Mouse (Mus musculus) mesoderm, embryonic 11.5 days (tissue): ENCODE results near the gene Tnik.

ENCODE experiments used
- DNase-seq: peaks from one replicate; pipeline ENCODE4 v3.0.0-alpha.2; 2012; ENCODE audit warnings: low read depth, low spot score

Tnik gene

GRCm38 (mm10) chr3:28542941-28543340, 279.9 kb downstream of the Tnik start:
- DNase-seq = no peak

DNA sequence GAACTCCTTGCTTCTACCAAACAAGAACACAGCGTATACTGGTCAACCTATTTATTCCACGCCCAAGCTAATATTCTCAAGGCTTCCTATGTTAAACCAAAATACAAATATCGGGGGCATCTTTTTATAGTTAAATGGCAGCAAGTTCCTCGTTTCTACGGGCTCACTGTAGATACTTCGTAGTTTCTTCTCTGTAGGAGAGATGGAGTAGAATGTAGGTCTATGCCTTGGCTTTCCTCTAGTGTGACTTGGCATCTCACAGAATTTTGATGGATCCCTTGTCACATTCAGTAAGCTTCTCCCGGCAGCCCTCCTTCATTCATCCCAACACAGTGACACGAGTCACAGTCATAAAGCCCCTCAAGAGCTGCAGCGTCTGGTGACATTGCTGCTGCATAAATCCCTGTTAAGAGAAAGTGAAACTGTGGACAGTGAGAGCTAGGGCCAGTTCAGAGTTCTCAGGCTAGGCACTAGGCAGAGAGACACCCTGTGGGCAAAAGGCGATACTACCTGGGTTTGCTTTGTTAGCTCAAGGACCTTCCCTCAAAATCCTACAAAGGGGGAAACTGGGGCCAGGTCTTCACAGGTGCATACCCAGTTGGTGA, 280.5 kb downstream of the Tnik start:
- DNase-seq = no peak

DNA sequence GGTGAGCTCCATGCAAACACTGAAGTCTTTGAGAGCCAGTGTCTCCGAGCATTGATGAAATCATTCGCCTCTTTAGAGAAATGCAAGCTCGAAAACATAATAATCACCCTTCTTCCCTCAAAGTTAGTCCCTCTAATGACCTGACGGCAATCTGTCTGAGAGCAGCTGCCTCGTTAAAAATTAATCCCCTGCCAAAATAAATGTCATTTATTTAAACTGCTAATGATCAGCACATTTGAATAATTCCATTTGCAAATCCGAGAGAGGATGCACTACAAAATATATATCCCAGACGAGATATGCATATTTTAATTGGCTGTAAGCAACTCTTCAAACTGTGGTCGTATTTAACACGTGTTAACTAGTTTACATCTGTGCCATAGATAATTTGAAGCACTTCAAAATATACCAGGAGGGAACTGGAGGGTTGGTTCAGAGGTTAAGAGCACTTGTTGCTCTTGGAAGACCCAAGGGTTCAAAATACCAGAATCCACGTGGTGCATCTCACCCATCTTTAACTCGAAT, 281.4 kb downstream of the Tnik start:
- DNase-seq = no peak

DNA sequence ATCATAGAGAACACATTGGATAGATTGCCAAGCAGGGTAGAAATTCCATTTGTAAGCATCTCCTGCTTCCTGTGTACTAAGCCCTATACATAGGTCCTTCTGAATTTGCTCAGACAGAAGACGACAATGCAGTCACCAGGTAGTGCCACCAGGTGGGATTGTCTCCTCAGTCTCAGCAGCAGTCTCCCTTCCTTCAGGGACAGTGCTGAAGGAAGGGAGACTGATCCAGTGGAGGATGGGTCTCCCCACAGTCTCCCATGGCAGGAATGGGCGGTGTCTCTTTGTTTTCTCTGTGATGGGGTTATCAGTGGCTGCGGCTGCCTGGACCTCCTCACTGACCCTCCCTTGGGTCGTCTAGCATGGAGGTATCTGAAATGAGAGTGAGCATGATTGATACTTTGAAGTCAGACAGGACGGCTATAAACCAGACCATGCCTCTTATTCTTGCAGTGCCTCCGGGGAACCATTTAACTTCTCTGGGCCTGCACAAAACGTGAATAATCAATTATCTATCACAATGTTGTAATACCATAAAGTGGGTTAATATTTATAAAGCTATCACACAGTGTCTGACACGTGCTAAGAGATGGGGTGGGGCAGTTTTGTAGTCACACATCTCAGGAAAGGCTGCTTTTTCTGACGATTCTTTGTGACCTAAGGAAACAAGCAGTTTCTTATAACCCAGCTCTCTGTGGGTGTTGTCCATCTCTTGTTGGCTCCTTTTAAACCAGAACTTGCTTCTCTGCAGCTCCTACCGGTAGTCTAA, 285.1 kb downstream of the Tnik start:
- no peak for DNase-seq

DNA sequence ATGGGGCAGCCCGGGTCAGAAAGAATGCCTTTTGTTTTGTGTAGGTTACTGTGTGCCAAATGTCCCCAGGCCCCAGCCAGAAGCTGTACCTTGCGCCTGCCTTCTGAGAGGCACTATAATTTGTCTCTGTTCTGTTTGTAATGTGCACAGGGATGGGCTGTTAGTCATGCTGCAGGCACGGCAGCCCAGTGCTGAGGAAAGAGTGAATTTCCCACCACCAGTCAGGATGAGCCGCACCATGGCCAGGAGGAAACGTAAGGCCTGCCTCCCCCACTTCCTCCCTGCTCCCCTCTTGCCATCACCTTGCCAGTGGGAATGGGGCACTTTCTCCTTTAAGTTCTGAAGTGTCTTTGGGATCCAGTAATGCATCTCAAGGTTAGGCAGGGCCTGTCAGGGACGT, 286.4 kb downstream of the Tnik start:
- no peak for DNase-seq

DNA sequence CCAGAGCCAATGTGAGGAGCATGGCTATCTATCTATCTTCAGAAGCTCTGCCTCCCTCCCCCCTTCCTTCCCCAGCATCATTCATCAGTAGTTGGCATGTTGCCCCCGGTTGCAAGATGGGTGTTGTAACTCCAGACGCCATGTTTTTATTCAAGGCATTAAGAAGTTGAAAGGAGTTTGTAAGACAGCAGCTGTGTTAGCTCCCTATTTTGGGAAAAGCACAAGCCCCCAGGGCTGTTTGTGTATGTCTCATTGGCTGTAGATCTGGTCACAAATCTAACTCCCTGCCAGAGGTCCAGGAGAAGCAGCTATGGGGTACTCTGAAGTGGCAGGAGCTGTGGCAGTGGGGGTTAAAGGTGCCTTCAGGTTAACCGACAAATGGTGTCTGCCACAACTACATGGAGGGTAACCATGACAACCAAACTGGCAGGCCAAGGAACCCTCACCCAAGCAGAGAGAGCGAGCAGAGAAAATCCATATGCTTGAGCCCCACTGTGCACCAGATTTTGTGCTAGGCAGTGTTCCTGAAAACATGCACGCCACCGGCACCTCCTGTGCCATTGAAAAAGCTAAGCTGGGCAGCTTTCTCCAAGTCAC, 287.6 kb downstream of the Tnik start:
- DNase-seq = peak; percentile 26

DNA sequence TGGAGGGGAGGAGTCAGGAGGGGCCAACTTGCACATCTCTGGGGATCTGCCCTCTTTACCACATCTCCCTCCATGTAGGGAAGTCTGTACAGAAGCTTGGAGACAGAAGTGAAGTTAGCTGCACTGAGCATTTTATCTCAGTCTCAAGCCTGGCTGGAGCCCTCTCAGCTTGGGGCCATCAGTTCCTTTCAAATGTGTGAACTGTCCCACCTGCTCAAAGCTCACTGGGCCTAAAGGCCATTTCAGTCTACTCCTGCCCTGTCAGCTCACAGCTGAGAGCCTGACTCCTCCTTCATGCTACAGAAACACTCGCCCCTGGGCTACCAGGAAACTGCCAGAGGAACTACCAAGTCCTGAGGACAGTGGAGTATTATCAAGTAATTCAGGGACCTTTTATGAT, 288.7 kb downstream of the Tnik start:
- no peak for DNase-seq

GRCm38 (mm10) chr3:28554934-28555333, 291.9 kb downstream of the Tnik start:
- DNase-seq = no peak

DNA sequence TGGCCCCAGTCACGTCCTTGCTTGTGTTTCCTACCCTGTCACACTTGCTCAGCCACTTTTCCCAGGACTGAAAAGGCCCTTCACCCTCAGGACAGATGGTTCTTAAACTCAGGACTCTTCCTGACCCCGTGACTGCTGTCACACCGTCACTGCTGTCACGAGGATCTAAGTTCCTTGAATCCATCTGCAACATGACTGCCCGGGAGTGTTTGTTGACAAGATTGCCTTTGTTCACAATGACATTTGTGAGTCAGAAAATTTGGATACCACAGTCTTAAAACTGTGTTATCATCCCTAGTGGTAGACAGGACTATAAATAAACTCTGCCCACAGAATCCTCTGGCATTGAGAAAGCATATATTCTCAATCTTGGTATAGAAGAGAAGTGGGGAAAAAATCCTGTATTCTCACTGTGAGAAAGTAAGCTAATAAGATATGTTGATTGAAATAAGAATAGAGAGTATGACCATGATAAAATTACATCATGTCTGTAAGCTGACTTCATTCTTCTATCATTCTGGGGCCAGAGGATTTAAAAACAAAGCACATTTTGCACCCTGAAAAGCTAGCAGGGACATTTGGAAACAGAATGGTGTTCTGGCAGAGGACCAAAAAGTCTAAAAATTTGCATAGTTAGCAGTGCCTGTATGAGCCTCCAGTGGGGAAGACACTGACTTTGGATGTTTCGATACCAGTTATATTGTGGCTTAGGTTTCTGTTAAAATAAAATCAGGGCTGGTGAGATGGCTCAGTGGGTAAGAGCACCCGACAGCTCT, 293.0 kb downstream of the Tnik start:
- no peak for DNase-seq

GRCm38 (mm10) chr3:28558328-28558871, 295.4 kb downstream of the Tnik start:
- no peak for DNase-seq

DNA sequence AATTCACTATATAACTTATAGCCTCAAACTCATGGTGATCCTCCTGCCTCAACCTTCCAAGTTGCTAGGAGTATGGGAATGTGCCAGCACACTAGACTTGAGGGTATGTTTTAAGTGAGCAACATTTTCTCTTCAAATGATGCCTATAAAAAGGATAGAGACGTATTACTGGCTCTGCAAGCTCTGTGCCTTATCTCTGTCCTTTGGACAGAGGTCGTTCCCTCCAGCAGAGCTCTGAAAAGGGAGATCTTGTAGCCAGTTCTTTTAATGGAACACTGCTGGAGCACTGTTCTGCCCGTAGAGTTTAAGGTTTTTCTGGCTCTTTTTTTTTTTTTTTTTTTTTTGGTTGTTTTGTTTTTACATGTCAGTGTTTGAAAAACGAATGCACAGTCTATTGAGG, 298.4 kb downstream of the Tnik start:
- no peak for DNase-seq

- DNase-seq = peak; percentile 55
Measured at GRCm38 (mm10) chr3:28562612-28563332, 299.8 kb downstream of the Tnik start.

DNA sequence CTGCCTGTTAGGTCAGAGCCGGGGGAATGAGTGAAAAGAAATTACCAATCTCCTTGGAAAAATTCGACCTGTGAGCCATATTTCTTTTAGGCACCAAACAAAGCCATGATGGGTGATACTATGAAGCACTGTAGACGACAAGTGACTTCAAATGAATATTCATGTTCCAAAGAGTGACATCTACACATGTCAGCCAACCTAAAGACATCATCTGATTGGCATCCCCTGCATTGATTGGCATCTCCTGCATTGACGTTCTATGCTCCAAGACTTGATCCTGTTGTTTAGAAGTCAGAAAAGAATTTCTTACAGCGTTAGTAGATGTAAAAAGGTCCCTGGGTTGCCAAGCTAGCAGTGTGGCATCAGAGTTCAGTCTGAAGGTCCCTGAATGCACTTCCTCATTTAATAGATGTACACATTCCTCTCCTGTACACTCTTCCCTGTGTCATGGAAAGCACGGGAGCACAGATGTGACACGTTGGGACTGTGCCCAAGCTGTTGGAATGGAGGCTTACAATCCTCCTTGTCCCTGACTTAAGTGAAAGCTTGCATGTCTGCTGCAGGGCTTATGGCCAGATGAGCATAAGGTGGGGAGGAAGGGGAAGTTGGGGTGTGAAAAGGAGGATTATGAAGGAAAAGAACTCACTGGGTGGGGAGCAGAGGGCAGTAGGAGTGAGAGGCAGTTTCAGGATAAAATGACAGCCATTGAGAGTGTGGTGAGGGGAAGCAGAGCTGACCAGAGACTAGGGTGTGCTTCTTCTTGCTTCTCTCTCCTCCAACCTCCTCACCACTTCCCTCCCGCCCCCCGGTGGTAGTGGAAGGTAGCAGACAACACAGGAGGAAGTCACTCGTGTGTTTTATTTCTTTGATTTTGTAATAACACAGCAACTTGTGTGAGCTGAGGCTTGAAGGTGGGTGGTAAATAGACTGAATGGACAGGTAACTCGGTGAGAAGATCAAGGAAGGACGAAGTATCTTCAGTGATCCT, 301.6 kb downstream of the Tnik start:
- no peak for DNase-seq

DNA sequence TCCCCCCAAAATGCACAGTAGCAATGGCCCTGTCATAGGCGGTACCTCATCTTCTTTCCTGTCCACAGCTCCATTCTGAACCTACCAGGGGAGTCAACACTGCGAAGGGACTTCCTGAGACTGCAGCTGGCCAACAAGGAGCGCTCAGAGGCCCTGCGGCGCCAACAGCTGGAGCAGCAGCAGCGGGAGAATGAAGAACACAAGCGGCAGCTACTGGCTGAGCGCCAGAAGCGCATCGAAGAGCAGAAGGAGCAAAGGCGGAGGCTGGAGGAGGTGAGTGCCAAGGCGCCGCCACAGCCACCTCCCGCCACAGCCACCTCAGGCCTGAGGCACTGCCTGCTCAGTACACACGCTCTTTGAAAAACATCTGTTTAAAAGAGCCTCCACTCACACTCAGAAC, 314.3 kb downstream of the Tnik start:
- peak; percentile 20 for DNase-seq

DNA sequence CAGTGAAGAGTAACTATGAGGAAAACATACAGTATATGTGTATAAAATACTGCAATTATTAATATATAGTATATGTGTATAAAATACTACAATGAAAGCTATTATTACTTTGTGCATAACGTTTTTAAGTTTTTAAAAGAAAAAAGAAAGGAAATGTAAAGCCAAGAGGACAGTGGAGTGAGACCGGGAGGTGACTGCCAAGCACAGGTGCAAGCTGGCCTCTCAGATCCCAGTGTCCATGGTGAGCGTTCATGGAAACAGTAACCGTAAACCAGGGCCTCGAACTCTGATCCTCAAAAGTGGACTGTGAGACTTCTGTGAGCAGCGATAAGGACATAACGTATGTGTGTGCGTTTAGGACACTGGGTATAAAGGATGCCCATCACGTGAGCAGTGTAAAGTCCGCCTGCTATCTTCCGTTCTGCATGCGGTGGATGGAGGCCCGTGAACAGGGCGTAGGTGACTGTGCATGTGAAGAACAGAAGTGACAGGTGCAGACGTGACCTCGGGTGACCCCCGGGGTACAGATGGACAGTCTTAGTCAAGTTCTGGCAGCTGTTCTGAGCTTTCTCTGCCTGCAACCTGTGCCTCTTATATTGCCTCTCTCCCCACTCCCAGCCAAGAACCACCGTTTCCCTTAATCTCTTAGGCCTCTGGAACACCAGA, 316.1 kb downstream of the Tnik start:
- peak; percentile 20 for DNase-seq

DNA sequence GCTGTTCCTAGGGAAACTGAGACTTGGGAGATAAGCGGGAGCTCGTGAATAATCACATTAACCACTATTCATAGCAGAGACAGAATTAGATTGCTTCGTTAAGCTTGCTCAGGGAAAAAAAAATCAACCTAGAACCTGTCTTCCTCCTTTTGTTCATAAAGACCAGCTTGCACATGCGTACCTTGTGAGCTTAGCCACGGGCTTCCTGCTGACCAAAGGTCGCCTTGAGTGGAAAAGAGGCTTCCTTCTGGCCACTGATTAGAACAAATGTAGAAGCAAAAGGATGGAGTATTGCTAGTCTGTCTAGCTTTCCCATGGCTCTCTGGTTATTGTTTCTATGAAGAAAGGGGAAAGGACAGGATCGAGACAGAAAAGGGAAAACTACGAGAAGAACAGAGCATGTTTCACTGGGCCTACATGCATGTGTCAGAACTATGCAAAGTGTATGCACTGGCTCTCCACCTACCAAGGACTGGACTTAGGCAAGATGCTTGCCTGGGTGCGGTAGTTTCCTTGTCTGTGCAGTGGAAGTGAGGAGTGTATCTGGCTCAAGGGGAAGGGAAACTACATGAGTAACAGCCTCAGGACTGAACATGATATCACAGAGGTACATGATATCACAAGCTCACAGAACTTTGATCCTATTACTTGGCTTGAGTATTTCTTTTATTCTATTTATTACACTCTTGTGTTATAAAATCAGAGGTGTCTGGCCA, 322.9 kb downstream of the Tnik start:
- no peak for DNase-seq

GRCm38 (mm10) chr3:28587808-28588207, 324.8 kb downstream of the Tnik start:
- DNase-seq = no peak

DNA sequence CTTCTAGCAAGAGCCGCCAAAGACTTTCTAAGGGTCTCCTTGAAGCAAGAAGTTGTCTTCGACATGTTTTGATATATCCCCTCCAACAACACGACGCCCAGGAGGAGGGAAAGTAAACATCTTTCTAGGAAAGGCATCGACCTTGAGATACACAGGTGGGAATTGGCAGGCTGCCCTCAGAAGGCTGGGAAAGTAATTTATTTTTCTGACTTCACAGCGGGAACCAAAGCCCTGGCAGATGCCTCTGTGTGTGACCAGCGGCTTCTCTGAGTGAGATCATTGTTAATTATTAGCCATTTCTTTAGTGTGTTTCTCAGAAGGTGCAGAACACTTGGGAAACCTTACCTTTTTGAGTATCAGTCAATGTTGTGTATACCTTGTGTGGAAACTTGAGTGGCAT, 328.3 kb downstream of the Tnik start:
- DNase-seq = peak; percentile 49

GRCm38 (mm10) chr3:28593922-28594321, 330.9 kb downstream of the Tnik start:
- no peak for DNase-seq
